Mouse (Mus musculus): ENCODE measurements around the gene Kdm6b.

DNA sequence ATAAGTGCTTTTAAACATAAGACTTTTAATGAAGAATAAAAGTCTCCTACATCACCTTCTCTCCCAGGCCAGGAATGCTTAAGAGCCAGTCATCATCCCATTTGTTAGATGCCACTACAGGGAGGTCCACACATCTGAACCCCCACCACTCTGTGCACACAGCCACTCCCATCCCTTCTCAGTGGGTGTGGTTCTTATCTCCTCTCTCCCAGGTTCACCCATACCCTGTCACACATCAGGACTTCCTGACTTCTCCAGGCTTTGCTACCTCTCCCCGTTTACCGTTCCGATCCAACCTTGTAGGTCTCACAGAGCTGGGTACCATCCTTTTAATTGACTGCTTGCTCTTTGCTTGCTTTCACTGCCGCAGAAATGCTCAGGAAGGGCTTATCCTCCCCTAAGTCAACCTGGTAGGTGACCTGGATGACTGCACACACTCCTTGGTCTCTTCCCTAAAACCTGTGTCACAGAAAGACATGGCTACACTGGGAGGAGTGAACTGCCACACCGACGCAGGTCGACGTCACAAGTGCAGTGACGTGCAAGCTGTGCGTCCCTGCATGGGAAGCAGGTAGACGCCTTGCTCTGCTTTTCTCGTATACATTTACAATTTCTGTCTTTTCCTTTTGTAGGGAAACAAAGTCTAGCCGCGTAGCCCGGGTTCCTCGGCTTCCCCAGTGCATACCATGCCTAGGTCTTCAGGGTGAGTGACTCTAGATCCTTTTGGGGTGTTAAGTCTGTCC, 40.1 kb downstream of the Kdm6b start:
- TF ChIP-seq CTCF (IDR thresholded peaks at IDR 0.05; ENCODE audit: borderline replicate concordance, insufficient read depth, low read length) (no peak), POLR2A (IDR thresholded peaks at IDR 0.05; ENCODE audit: low read depth, low read length) (no peak)
